Mouse (Mus musculus): ENCODE measurements around the gene Mknk2.

Gene Mknk2

DNA sequence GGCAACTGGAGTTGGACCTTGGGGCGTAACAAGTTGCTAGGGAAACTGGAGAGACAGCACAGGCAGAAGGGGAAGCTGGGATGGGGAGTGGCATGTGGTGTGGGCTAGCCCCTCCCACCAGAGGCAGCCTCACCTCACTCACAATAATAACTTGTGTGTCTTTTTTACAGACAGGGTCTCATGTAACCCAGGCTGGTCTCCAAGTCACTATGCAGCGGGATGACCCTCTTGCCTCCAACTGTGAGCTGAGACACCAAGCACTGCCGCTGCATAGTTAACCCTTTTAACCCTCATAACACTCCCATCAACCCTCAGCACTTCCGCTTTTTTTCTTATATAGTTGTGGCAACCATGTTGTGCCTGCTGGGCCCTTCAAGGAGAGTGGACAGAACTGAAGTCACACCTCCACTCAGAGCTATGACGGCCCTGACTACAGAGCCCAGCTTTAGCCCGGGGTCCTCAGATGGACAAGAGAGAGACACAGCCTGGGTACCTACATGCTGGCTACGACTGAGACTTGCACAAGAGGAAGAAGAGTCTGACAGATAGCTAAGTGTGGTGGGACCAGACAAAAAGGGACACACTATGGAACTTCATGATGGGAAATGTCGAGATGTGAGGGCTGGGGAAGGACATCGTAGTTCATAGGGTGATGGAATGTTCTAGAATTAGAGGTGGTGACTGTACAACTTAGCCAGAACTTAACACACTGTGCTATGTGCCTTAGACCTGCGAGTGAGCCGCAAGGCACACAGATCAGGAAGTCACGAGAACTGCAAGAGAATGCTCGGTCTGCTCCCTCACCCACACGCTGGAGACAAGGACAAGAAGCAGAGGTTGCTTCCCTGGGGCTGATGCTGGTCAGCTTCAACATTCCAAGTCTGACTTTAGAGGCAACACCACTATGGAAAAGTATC lies 14.6 kb upstream of the Mknk2 start:
- DNase-seq (ENCODE audit: low read depth, low spot score), result no peak

DNA sequence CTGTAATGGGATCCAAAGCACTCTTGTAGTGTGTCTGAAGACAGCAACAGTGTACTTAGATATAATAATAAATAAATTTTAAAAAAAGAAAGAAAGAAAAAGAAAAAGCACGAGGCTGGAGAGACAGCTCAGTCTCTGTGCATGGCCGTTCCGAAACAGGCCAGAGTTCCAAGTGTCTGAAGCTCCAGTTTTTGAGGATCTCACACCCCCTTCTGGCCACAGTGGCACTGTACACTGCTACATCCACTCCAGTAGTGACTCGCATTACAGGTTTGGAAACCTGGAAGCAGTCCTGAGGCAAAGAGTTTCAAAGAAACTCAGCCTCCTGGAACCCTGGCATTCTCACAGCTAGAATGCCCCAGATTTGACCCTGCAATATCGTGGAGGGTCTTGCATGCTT lies 9.9 kb upstream of the Mknk2 start:
- no peak for DNase-seq (ENCODE audit: low read depth, low spot score)

DNA sequence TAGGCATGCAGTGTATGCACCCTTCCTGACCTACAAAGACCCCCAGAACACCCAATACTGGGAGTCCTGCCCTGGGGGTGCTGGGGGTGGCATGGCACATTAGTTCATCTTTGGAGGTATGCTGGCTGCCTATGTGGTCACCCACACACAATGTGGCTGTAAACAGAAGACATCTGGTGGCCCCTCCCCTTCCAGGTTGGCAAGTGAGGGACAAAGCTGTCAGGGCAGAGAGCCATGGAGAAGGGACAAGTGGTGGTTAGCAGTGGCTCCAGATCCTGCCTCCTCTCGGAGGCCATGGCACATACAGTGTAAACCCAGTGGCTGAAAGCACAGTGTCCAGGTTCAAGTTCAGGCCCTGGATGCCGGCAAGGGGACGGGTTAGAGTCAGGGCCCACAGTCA lies 8.7 kb upstream of the Mknk2 start:
- DNase-seq (ENCODE audit: low read depth, low spot score), result no peak

DNA sequence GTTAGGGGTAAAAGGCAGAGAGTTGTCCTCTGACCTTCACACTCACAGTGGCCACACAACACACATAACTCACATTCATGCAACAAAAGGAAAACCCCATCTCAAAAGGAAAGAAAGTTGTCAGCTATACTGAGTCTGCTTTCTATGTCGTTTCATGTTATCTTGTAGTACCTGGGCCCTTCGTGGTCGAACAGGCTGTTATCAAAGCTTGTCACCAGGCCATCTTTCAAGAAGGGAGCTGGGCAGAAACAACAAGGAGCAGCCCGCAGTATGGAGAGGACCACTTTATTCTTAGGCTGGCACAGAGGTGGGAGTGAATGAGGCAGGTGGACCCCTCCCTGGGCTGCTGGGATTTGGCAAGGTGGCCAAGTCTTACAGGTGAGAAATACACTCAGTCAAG lies 7.1 kb upstream of the Mknk2 start:
- DNase-seq (ENCODE audit: low read depth, low spot score), result no peak

DNA sequence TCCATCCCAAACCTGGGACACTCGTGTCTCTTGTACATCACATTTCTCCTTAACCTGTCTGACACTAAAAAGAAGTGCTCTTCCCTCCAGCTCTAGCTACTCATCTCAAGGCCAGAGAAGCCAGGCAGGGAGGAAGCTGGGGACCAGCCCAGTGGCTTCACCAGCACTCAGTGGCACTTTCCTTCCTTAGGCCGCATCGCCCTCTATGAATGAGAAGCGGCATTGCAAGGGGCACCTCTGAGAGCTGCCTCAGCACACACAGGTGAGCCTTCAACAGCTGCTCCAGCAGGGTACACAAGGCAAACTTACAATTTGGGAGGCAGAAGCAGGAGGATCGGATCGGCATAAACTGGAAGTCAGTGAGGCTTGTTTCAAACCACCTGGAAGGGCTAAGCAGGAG lies 6.3 kb upstream of the Mknk2 start:
- no peak for DNase-seq (ENCODE audit: low read depth, low spot score)

DNA sequence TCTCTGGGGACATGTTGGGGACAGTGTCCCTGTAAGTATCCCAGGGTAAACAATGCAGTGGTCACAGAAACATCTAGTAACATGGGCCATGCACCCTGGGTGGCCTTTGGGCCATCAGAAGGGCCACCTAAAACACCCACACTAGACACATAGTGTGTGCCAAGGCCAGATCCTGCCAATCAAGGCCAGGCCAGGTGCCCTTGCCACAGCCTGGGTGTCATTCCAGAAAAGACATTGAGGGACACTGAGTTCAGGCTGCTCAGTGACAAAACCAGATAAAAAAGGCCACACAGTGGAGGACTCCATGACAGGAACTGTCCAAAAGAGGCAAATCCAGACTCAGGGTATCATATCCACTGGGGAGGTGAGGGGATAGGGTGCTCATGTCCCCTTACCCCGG lies 5.7 kb upstream of the Mknk2 start:
- no peak for DNase-seq (ENCODE audit: low read depth, low spot score)

DNA sequence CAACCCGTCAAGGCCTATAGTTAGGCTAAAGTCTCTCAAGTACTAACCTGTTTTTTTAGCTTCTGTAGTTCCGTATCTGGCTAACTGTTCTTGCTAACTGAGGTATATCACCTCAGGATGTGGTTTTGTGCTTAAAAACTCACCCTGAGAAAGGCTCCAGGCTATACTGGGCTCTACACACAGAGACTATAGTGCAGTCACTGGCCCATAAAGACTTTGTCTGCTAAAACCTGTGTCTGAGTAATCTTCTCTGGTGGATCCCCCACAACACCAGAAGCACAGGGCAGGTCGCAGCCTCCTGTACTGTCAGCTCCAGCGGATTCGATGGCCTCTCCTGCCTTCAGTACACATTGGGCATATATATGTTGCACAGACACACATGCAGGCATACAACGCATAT lies 4.1 kb upstream of the Mknk2 start:
- DNase-seq (ENCODE audit: low read depth, low spot score), result no peak

DNA sequence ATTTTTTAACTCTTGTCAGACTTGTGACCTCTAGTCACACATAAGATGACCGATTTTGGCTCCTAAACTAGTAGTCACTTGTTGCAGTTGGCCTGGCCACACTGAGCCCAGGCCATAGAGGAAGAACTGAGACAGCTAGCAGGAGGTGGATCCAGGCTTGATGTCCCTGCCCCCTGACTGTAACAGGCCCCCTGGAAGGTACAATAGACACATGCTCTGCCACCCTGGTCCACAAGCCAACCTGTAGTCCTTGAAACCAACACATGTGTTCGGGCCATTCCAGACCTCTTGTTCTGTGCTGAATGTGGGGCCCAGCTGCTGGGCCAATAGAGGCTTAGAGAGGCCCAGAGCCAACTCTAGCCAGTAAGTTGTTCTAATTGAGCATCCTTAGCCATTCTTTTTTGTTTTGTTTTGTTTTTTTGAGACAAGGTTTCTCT lies 2.4 kb upstream of the Mknk2 start:
- no peak for DNase-seq (ENCODE audit: low read depth, low spot score)

DNA sequence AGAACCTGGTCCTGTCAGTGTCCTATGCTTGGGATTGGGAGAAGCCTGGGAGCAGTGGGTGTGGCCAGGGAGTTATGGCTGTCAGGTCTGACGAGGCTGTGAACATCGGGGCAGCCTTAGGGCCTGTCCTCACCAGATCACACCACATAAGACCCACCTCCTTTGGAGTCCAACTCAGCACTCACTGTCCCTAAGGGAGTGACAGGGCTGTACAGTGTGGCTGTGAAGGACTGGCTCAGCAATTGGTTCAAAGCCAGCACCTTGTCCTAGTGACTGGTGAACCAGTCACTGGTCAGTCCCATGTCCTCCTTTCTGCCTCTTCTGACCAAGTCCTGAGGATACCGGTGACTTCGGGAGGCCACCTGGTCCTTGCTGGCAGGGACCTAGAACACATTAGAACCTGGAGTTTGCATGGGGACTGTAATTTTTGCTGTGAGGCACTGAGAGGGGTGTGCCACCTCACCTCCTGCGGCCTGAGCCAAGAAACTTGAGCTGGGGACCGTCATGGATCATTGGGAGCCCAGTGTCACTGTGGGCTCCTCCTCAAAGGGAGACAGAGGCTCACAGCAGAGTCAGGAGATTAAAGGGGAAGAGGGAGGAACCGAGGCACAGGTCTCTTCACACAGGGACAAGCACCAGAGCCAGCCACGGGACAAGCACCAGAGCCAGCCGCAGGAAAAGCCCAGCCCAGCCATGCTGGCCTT lies 1.8 kb upstream of the Mknk2 start:
- no peak for DNase-seq (ENCODE audit: low read depth, low spot score)

DNA sequence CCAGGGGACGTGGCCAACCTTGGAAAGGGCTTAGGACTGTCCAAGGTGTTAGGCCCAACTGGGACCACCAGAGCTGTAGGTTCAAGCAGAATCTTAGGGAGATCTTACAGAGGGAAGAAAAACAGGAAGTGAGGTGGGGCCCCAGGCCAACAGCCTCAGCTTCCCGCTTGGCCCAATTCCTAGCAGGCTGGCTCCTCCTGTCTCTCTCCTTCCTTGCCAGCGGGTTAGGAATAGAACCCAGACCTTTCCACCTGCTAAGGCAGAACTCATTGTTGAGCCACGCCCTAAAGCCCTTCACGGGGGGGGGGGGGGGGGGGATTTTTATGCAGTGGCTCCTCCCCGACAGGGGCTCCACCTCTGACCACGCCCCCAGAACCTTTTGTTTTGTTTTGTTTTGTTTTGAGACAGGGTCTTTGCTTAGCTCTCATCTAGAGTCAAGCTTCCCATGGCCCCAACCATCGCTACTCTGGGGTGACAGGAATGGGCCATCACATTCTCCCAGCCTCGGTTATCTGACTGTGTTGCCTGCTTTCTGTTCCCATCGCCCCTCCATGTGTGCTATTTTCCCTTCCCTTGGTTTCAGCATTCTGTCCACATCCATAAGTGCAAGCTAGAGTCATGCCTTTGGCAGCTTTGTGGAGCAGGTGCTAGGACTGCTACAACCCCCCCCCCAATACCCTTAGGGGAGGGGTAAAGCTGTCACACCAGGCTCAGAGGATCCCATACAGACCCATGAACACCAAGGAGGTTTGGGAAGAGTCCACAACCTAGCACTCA lies 877 bp upstream of the Mknk2 start:
- DNase-seq (ENCODE audit: low read depth, low spot score), result no peak

DNA sequence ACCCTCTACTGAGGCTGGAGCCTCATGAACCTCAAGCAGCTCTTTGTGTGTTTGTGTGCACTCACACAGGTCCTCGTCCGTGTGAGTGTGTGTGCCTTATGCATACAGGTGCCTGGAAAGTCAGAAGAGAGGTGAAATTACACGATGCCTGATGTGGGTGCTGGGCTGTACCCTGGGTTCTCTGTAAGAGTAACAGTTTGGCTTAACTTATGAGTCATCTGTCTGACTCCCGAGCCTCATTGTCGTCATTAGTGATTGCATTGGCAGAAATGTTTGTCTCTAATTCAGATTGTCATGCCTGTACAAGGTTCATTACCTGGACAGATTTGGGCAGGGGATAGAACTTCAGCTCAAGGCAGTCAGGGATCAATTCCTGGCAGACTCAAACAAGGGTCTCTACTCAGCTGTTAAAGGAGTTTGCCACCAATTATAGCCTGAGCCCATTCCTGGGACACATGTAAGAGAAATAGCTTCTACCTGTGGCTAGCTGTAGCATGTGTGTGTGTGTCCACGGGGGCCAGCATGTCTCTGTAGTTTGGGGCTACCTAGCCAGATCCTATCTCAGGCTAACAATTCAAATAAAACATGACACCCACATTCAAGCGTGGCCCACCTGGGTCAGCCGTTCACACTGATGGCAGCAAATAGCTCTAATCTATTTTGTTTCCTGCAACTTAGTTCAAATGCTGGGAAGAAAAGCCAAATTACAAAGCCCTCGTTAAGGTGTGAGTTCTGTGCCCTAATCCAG lies 610 bp downstream of the Mknk2 start:
- no peak for DNase-seq (ENCODE audit: low read depth, low spot score)

DNA sequence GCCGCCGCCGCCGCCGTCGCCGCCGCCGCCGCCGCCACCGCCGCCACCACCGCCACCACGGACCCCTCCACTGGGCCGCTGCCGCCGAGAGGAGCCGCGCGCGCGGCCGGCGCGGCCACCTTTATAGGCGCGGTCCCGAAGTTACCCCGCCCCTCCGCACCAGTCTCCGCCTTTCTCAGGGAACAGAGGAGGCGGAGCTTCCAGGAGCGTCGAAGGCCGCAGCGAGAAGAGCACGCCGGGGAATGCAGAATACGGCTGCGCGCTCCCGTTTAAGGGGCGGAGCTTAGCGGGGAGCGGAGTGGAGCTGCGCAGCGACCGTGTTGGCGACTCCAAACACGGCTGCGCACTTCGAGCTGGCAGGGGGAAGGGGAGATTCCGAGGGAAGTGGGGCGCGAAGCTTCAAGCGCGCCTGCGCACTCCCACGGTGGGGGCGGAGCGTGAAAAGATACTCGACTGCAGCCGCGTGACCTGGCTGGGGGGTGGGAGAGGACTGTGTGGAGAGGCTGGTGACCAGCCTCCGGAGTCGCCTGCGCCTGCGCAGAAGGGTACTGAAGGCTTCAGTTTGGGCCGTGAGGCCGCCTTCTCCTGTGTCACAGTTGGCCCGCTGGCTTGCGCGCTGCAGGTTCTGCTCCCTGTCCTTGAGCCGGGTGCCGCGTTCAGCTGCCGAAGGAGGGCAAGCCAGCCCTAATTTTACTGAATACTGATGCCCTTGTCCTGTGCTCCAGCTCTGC lies 1.5 kb downstream of the Mknk2 start:
- DNase-seq (ENCODE audit: low read depth, low spot score), result peak; percentile 99

DNA sequence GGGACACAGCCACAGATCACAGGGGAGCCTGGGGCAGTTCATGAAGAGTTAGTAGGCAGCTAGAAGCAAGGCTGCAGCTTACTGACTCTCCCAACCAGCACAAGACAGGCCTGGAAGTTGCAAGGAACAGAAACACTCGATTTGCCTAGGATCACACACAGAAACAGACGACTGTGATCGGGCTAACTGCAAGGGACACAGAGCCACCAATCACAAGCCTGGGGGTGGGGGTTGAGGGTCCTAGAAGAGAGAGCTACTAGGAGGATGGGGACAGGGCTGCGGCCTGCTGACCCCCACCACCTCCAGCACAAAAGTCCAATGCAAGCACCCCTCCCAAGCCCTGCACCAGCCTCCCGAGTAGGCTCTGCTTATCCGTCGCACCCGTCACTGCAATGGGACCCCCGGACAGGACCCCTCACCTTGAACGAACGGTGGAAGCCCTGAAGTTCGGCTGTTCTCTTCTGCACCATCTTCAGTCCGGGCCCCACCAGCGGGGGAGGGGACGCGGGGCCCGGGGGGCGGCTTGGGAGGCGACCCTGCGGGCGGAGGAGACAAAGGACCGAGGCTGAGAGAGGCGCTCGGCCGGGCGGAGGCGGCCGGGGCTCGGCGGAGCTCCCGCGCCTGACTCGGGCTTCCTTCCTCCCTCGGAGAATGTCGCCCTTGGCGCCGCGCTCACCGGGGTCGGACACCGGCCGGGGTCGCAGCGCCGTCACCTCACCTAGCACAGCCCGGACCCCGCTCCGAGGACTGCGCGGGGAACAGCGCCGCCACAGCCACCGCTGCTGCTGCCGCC lies 2.3 kb downstream of the Mknk2 start:
- DNase-seq (ENCODE audit: low read depth, low spot score), result no peak

DNA sequence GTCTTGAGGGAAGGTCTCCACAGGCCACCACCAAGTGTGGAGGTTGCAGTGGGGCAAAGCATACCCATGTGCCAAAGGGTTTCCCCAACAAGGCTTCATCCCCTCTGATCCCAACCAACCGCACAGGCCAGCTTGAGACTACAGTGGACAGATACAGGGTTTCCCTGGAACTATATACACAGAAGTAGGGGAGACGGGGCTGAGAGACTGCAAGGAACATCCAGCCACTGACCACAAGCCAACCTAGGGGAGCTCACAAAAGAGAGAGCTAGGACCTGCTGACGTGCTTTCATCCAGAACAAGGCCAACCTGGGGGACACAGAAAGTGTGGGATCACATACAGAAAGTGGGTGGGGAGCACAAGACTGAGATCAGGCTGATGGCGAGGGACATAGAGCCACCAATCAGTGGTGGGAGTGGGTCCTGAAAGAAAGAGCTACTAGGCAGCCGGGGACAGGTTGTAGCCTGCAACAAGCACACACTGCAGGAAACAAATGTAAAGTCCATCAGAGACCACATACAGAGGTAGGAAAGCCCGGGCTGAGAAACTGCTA lies 3.0 kb downstream of the Mknk2 start:
- DNase-seq (ENCODE audit: low read depth, low spot score), result no peak

DNA sequence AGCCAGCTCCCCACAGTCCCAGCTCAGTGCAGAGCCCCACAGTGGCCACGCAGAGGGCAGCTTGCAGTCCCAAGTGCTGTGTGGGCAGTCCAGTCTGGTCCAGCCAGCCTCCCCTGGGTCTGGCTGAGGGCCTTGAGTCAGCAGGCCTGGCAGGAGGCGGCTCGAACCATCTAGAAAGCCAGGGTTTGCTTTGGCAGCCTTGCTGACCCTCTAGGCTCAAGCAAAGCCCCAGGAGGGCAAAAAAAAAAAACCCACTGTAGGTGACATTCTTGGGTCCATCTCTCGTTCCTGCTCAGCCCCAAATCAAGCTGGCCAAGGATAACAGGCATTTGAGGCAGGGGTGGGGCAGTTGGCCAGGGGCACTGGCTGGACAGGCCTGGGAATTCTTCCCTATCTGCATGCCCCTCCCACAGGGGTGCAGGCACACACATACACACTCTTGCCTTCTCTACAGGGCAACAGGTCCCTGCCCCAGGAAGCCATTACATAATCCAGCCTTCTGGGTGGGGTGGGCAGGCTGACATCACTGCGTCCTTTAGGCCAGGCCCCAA lies 3.7 kb downstream of the Mknk2 start:
- no peak for DNase-seq (ENCODE audit: low read depth, low spot score)

DNA sequence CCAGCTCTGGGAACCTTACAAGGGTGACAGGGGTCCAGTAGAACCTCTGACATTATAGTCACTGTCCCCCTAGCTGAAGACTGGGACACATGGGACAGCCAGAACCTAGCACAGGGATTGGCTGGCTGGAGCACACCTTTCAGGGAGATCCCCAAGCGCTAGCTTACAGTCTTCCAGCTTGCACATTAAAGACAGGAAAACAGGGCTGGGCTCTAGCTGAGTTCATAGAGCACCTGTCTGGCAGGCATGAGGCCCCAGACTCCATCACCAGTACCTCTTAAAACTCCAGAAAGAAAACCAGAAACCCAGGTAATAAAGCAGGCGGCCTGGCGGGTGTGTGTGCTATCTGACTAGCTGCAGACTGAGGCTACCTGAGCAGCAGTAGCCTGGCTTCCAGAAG lies 4.2 kb downstream of the Mknk2 start:
- DNase-seq (ENCODE audit: low read depth, low spot score), result no peak

DNA sequence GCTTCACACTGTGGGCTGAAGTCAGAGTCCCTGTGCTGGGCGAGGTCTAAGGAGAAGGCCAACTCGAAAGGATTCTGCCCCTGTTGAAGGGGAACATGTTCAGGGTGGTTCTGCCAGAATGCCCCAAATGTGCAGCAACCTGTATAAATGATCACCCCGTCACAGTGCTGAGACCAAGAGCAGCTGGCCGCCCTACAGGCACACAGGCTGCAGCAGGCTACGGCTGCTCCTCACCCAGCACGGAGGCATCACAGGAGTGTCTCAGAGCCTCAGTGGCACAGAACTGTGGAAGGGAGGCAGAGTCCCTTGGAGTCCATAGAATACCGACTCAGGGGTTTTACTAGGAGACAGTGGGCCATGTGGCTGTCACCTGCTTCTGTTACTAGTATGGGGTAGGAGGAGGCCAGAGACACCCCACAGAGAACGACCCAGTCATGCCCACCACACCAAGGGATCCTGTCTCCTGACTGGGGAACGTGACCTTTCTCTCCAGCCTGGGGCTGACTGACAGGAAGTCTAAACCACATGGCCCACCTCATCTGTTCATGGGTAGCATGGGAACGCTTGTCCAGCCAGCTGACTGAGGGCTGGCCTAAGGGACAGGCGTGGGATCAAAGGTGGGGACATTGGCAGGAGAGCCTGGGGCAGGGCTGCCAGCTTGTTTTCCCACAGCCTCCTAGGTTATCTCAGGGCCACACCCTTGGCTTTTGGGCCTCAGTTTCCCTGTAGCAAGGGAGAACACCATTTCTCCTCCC lies 5.8 kb downstream of the Mknk2 start:
- DNase-seq (ENCODE audit: low read depth, low spot score), result no peak

DNA sequence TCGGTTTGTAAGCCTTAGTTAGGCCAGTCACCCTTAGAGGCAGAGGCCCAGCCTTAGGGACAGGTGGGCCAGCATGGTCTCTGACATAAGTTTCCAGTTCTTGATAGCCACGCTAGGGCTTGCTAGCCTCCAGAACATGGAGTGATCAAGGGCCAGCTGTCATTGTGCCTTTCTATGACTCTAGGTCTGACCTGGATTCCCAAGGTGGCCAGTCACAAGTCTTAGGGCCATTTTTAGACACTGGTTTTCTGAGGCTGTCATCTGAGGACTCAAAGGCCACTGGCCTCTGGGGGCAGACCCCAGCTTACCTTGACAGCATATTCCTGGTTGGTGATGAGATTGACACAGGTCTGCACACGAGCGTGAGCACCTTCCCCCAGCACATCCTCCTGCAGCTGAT lies 6.7 kb downstream of the Mknk2 start:
- DNase-seq (ENCODE audit: low read depth, low spot score), result no peak

DNA sequence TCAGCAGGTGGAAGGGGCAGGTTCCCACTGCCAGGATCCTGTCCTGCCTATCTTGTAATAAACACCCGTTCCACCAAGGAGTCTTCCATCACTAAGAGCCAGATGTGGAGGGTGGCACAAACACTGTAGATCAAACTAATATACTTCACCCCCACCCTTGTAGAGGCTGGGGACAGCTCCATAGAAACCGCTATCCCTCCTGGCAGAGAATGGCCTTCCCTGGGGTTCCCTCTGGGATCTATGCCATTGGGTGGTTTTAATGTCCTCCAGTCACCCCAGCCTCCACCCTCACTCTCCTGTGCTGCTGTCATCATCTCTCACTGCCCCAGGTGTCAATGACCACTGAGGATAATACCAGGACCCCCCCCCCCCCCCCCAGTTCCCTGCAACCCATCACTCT lies 7.4 kb downstream of the Mknk2 start:
- no peak for DNase-seq (ENCODE audit: low read depth, low spot score)

All from WW6 (cell line).